Mouse (Mus musculus) forebrain, embryonic 13.5 days (tissue): Measurements from ENCODE around the gene Zfp593. TPM values are rescaled to one million over a fixed set of nuclear protein-coding genes. Genes with fewer than 3 reads are reported as not detected.

ENCODE experiments used
- polyA plus RNA-seq: library from polyadenylated mRNA; unstranded; fragments of >200 nt; fragmentation: Nextera tagmentation; extraction: Ambion mirVana; gene quantifications from 2 replicates; pipeline ENCODE4 v1.2.1, GENCODE M21; 2015

The Zfp593 gene
- polyA plus RNA-seq, 1 experiment from 2014 or later, result 17.2 TPM

Other genes with a start within 250 kb of the Zfp593 start
- 47.1 and 47.6 TPM in 2 replicates for gene Dhdds, start 244.7 kb downstream of the Zfp593 start, polyA plus RNA-seq
- gene Lin28a, start 226.8 kb downstream of the Zfp593 start, polyA plus RNA-seq, result 0.15 and 0.34 TPM in 2 replicates
- not detected in 2 replicates for gene Zfp683, start 191.8 kb downstream of the Zfp593 start, polyA plus RNA-seq
- 0.47 and 0.53 TPM in 2 replicates for gene Crybg2, start 184.8 kb downstream of the Zfp593 start, polyA plus RNA-seq
- 2.2 and 2.6 TPM in 2 replicates for gene Cd52, start 150.5 kb downstream of the Zfp593 start, polyA plus RNA-seq
- 6.2 and 9.4 TPM in 2 replicates for gene Ubxn11, start 143.0 kb downstream of the Zfp593 start, polyA plus RNA-seq
- 285 TPM in 2 replicates for gene Sh3bgrl3, start 116.8 kb downstream of the Zfp593 start, polyA plus RNA-seq
- 22.6 and 22.8 TPM in 2 replicates for gene Cep85, start 58.5 kb downstream of the Zfp593 start, polyA plus RNA-seq
- gene Gm7534, start 42.6 kb downstream of the Zfp593 start, polyA plus RNA-seq, result not detected in 2 replicates
- gene Catsper4, start 18.2 kb downstream of the Zfp593 start, polyA plus RNA-seq, result not detected in 2 replicates
- gene Cnksr1, start 7.2 kb downstream of the Zfp593 start, polyA plus RNA-seq, result not detected in 2 replicates
- gene E130218I03Rik, start 1.9 kb downstream of the Zfp593 start, polyA plus RNA-seq, result 0.65 and 0.68 TPM in 2 replicates
- not detected in 2 replicates for gene Gm30191, start 1.3 kb upstream of the Zfp593 start, polyA plus RNA-seq
- gene Grrp1, start 8.5 kb upstream of the Zfp593 start, polyA plus RNA-seq, result 4.7 and 5.1 TPM in 2 replicates
- gene Pdik1l, start 42.3 kb upstream of the Zfp593 start, polyA plus RNA-seq, result 32.4 and 37.3 TPM in 2 replicates
- 0.16 TPM in 1 of 2 replicates, not detected in the other for gene Trim63, start 69.5 kb upstream of the Zfp593 start, polyA plus RNA-seq
- gene Slc30a2, start 97.6 kb upstream of the Zfp593 start, polyA plus RNA-seq, result not detected in 2 replicates
- 0.12 and 0.37 TPM in 2 replicates for gene Extl1, start 138.3 kb upstream of the Zfp593 start, polyA plus RNA-seq
- 6.3 and 6.5 TPM in 2 replicates for gene Pafah2, start 150.7 kb upstream of the Zfp593 start, polyA plus RNA-seq
- gene Stmn1, start 222.7 kb upstream of the Zfp593 start, polyA plus RNA-seq, result 6,579 and 6,954 TPM in 2 replicates